Mouse (Mus musculus) G1E (cell line): ENCODE results near the gene Dennd2d.

Experiments used
- CTCF ChIP-seq: IDR thresholded peaks from 2 replicates; pipeline ENCODE4 v1.5.1; 2012; ENCODE audit warnings: low read depth, low read length, inconsistent platforms, mixed read lengths
- GATA1 ChIP-seq: IDR thresholded peaks from 2 replicates; pipeline ENCODE4 v1.6.1; 2012; ENCODE audit warnings: borderline replicate concordance, low read length, inconsistent platforms, mixed read lengths
- TAL1 ChIP-seq: conservative IDR thresholded peaks from 2 replicates; pipeline ENCODE4 v1.6.1; 2012; ENCODE audit warnings: low read depth, low read length, inconsistent platforms, mixed read lengths

DNA sequence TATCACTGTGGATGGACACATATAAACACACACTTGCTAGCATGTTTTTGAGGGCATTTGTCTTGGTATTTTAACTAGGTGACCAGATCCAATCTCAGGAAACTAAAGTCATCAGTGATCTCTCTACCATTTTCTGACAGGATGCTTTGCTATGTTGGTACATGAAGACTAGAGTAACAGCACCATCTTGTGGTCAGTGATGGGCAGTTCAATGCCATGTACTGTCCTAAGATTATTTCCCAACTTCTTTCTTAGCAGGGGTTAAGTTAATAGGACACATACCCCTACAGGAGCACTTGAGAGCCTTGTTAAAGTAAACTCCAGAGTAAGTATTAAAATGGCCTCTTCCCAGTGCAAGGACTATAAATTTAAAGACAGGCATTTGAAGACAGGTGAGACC lies 33.6 kb upstream of the Dennd2d start:
- no peak for TF ChIP-seq TAL1
- TF ChIP-seq CTCF: peak; percentile 63
- TF ChIP-seq GATA1: no peak
